Mouse (Mus musculus) heart, adult 2 months (tissue): ENCODE results near the gene Hexb.

ENCODE experiments used
- CTCF ChIP-seq: fragments of 200-600 bp; IDR thresholded peaks from 2 replicates; pipeline ENCODE4 v1.8.1; 2022; ENCODE audit warnings: antibody characterized with exemption, mild to moderate bottlenecking, moderate library complexity
- EP300 ChIP-seq: fragments of 200-500 bp; IDR thresholded peaks from 2 replicates; pipeline ENCODE4 v1.6.1; 2011; ENCODE audit warnings: low read depth, low read length, control low read depth; ENCODE audit not compliant: insufficient read depth
- POLR2A ChIP-seq: fragments of 200-500 bp; IDR thresholded peaks from 2 replicates; pipeline ENCODE4 v1.6.1; 2011; ENCODE audit warnings: mild to moderate bottlenecking, low read depth, low read length, control low read depth; ENCODE audit not compliant: insufficient read depth

DNA sequence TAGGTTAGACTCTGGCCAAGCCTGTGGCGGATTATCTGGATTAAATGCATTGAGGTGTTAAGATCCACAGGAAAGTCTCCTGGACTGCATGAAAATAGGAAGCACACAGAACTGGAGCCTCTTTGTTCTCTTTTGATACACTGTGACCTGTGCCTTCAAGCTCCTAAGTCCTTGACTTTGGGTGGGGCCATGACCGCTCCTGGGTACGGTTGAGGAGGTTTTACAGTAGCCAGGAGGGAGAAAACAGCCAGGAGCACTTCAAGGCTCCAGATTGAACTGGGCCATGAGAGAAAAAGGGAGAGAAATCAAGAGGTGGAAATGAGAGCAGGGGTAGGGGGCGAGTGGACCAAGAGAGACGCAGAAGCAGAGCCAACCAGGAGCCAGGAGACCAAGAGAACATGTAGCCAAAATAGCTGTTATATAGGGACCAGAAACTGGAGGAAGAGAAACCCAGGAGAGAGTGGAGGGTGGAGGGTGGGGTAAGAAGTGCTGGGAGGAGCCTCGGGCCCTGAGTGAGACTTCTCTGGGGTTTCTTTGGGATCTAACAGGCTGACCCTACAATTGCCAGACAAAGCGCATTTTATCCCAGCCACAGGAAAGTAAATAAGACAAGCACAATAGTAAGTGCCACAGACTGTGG is 9.4 kb upstream of the Hexb start:
- TF ChIP-seq POLR2A = no peak
- TF ChIP-seq CTCF = no peak
- no peak for TF ChIP-seq EP300
